In genomic region chr13:97270723-97271122, GRCm38 (mm10) we compare ENCODE assay signal across 26 mouse cellular contexts.
"Had no signal": no experiment of that assay in that cellular context is flagged by ENCODE, and none has a peak within 500 bp of the region (broad histone marks: within the 10 kb centered on the region; RNA-seq: fewer than 3 reads in every experiment).

No protein-coding gene starts in this region.

- H3K4me2 ChIP-seq: heart, embryonic 12.5 days; hindbrain, embryonic 12.5 days; hindbrain, embryonic 15.5 days; kidney, embryonic 15.5 days; limb, embryonic 12.5 days; liver, embryonic 11.5 days had no signal

- H3K9me3 ChIP-seq: hindbrain, embryonic 12.5 days; hindbrain, embryonic 15.5 days; limb, embryonic 10.5 days had no signal

- DNase-seq: gastrocnemius, adult 2 months; gastrocnemius, postnatal 10 days; gastrocnemius, postnatal 25 days; heart, adult 18-20 months; heart, postnatal 10 days; heart, postnatal 4 days; kidney, adult 11 months; kidney, adult 2 months; kidney, adult 9 months; kidney, postnatal 14 days; kidney, postnatal 36 days; layer of hippocampus, adult 9-11 months; layer of hippocampus, postnatal 36 days; liver had no signal

- ATAC-seq: hindbrain, postnatal 0 days; intestine, embryonic 16.5 days had no signal

- H3K4me3 ChIP-seq: gastrocnemius, adult 2 months; heart, embryonic 10.5 days; heart, embryonic 12.5 days; hindbrain, embryonic 10.5 days; hindbrain, embryonic 12.5 days; hindbrain, embryonic 15.5 days; kidney, embryonic 15.5 days; limb, embryonic 10.5 days; limb, embryonic 12.5 days had no signal

- H3K36me3 ChIP-seq: heart, embryonic 10.5 days; heart, embryonic 12.5 days; hindbrain, embryonic 10.5 days; hindbrain, embryonic 12.5 days; hindbrain, embryonic 15.5 days; kidney, embryonic 15.5 days; limb, embryonic 10.5 days; limb, embryonic 12.5 days had no signal

- H3K27ac ChIP-seq: gastrocnemius, adult 2 months; heart, embryonic 10.5 days; hindbrain, embryonic 12.5 days; hindbrain, embryonic 15.5 days; hindbrain, postnatal 0 days; kidney, embryonic 15.5 days; kidney, postnatal 0 days; limb, embryonic 10.5 days; limb, embryonic 12.5 days had no signal

- H3K27me3 ChIP-seq: heart, embryonic 12.5 days; hindbrain, embryonic 12.5 days; hindbrain, embryonic 15.5 days; kidney, embryonic 15.5 days; limb, embryonic 12.5 days had no signal

- H3K9ac ChIP-seq: heart, embryonic 12.5 days; hindbrain, embryonic 12.5 days; hindbrain, embryonic 15.5 days; kidney, embryonic 15.5 days; limb, embryonic 12.5 days had no signal

- H3K4me1 ChIP-seq: heart, embryonic 10.5 days; heart, embryonic 12.5 days; hindbrain, embryonic 12.5 days; kidney, embryonic 15.5 days; limb, embryonic 12.5 days had no signal
